ENCODE assay signal across 27 mouse cellular contexts in genomic region chr12:27847397-27847796, GRCm38 (mm10).
DNase-seq lines count a peak whose midpoint lies in the region; ATAC-seq and TF ChIP-seq lines count a peak whose summit lies in the region.
"Had no signal": no experiment of that assay in that cellular context is flagged by ENCODE, and none has a peak within 500 bp of the region (broad histone marks: within the 10 kb centered on the region; RNA-seq: fewer than 3 reads in every experiment).

No protein-coding gene starts in this region.

- no peak overlapping the region for H3K27ac ChIP-seq in kidney, postnatal 0 days
- no peak overlapping the region for H3K27ac ChIP-seq in intestine, embryonic 16.5 days (ENCODE audit: low read length)
- no peak overlapping the region for H3K27ac ChIP-seq in midbrain, embryonic 16.5 days (ENCODE audit: low read length)
- H3K27ac ChIP-seq: embryonic facial prominence, embryonic 15.5 days; forebrain, embryonic 12.5 days; heart, embryonic 10.5 days; heart, embryonic 15.5 days; limb, embryonic 13.5 days; lung, embryonic 15.5 days; midbrain, embryonic 10.5 days; neural tube, embryonic 12.5 days had no signal

- H3K4me1 ChIP-seq in kidney, postnatal 0 days (replicated peaks; ENCODE audit: insufficient read depth, low read length) = no peaks in the 10 kb centered on the region
- H3K4me1 ChIP-seq in intestine, embryonic 16.5 days (ENCODE audit: control insufficient read depth, insufficient read depth, low read length) = no peaks in the 10 kb centered on the region
- no peaks in the 10 kb centered on the region for H3K4me1 ChIP-seq in midbrain, embryonic 16.5 days (ENCODE audit: control insufficient read depth, insufficient read depth, low read length)
- H3K4me1 ChIP-seq: embryonic facial prominence, embryonic 15.5 days; forebrain, embryonic 12.5 days; heart, embryonic 10.5 days; heart, embryonic 15.5 days; limb, embryonic 13.5 days; lung, embryonic 15.5 days; midbrain, embryonic 10.5 days; neural tube, embryonic 12.5 days had no signal

- no peak overlapping the region for H3K4me2 ChIP-seq in kidney, postnatal 0 days (ENCODE audit: low read length)
- no peak overlapping the region for H3K4me2 ChIP-seq in intestine, embryonic 16.5 days (ENCODE audit: low read depth, low read length)
- H3K4me2 ChIP-seq in midbrain, embryonic 16.5 days (ENCODE audit: low read length) = no peak overlapping the region
- H3K4me2 ChIP-seq: embryonic facial prominence, embryonic 15.5 days; forebrain, embryonic 12.5 days; heart, embryonic 15.5 days; limb, embryonic 13.5 days; liver, embryonic 11.5 days; lung, embryonic 15.5 days; neural tube, embryonic 12.5 days had no signal

- 52% methylated on average over 10 of the region's 10 CpGs for WGBS in kidney, postnatal 0 days
- WGBS in intestine, embryonic 16.5 days = 55% methylated on average over 10 of the region's 10 CpGs
- WGBS in midbrain, embryonic 16.5 days = 73% methylated on average over 10 of the region's 10 CpGs

- peak; percentile 37 for DNase-seq in kidney, postnatal 0 days (ENCODE audit: low spot score)
- DNase-seq in kidney, postnatal 14 days = no peak
- DNase-seq in ES-CJ7 (ENCODE audit: low read depth, low spot score) (peak; percentile 4), R1 (ENCODE audit: low read depth, low spot score) (peak; percentile 4)
- no peak for DNase-seq in testis, postnatal 14 days (ENCODE audit: low spot score)
- DNase-seq: adrenal gland, postnatal 10 days; B cell, adult 2 months; cerebellum, adult 11 months; cerebellum, adult 9-10 months; gastrocnemius, postnatal 14 days; kidney, adult 11 months; right cerebral cortex, adult 18-20 months; spleen, adult 18-20 months; thymus, postnatal 4 days had no signal

- ATAC-seq in kidney, postnatal 0 days (replicated peaks; ENCODE audit: low FRiP score, low read depth) = no peak
- peak; percentile 60 for ATAC-seq in intestine, embryonic 16.5 days
- no peak for ATAC-seq in midbrain, embryonic 16.5 days
- ATAC-seq: hindbrain, embryonic 16.5 days had no signal

- no peak overlapping the region for H3K9ac ChIP-seq in kidney, postnatal 0 days (ENCODE audit: low read depth, low read length)
- no peak overlapping the region for H3K9ac ChIP-seq in intestine, embryonic 16.5 days (ENCODE audit: low read depth, low read length)
- no peak overlapping the region for H3K9ac ChIP-seq in midbrain, embryonic 16.5 days (ENCODE audit: low read depth, low read length)
- H3K9ac ChIP-seq: embryonic facial prominence, embryonic 15.5 days; forebrain, embryonic 12.5 days; heart, embryonic 15.5 days; limb, embryonic 13.5 days; lung, embryonic 15.5 days; neural tube, embryonic 12.5 days had no signal

- no peak for TF ChIP-seq CTCF in kidney, postnatal 0 days (IDR thresholded peaks at IDR 0.05; ENCODE audit: low read depth)

- no peaks in the 10 kb centered on the region for H3K36me3 ChIP-seq in kidney, postnatal 0 days (ENCODE audit: insufficient read depth, low read length)
- H3K36me3 ChIP-seq in intestine, embryonic 16.5 days (ENCODE audit: control insufficient read depth, insufficient read depth, low read length) = no peaks in the 10 kb centered on the region
- no peaks in the 10 kb centered on the region for H3K36me3 ChIP-seq in midbrain, embryonic 16.5 days (ENCODE audit: control insufficient read depth, insufficient read depth, low read length)
- H3K36me3 ChIP-seq: embryonic facial prominence, embryonic 15.5 days; forebrain, embryonic 12.5 days; heart, embryonic 10.5 days; heart, embryonic 15.5 days; limb, embryonic 13.5 days; lung, embryonic 15.5 days; midbrain, embryonic 10.5 days; neural tube, embryonic 12.5 days had no signal

- no peaks in the 10 kb centered on the region for H3K27me3 ChIP-seq in kidney, postnatal 0 days (ENCODE audit: insufficient read depth, low read length)
- H3K27me3 ChIP-seq in intestine, embryonic 16.5 days (replicated peaks; ENCODE audit: control insufficient read depth, insufficient read depth, low read length) = no peaks in the 10 kb centered on the region
- no peaks in the 10 kb centered on the region for H3K27me3 ChIP-seq in midbrain, embryonic 16.5 days (ENCODE audit: control insufficient read depth, insufficient read depth, low read depth, low read length)
- H3K27me3 ChIP-seq: embryonic facial prominence, embryonic 15.5 days; forebrain, embryonic 12.5 days; heart, embryonic 15.5 days; limb, embryonic 13.5 days; lung, embryonic 15.5 days; neural tube, embryonic 12.5 days had no signal

- H3K9me3 ChIP-seq in kidney, postnatal 0 days (replicated peaks; ENCODE audit: low read length) = no peaks in the 10 kb centered on the region
- no peaks in the 10 kb centered on the region for H3K9me3 ChIP-seq in intestine, embryonic 16.5 days (ENCODE audit: control insufficient read depth, low read length)
- no peaks in the 10 kb centered on the region for H3K9me3 ChIP-seq in midbrain, embryonic 16.5 days (replicated peaks; ENCODE audit: control insufficient read depth, low read length, poor library complexity, severe bottlenecking)
- H3K9me3 ChIP-seq: embryonic facial prominence, embryonic 15.5 days; forebrain, embryonic 12.5 days; heart, embryonic 10.5 days; heart, embryonic 15.5 days; limb, embryonic 13.5 days; lung, embryonic 15.5 days; midbrain, embryonic 10.5 days; neural tube, embryonic 12.5 days had no signal

- H3K4me3 ChIP-seq in kidney, postnatal 0 days (replicated peaks; ENCODE audit: low read depth, low read length) = no peak overlapping the region
- H3K4me3 ChIP-seq in intestine, embryonic 16.5 days (ENCODE audit: low read length) = no peak overlapping the region
- no peak overlapping the region for H3K4me3 ChIP-seq in midbrain, embryonic 16.5 days (ENCODE audit: low read depth, low read length)
- H3K4me3 ChIP-seq: embryonic facial prominence, embryonic 15.5 days; forebrain, embryonic 12.5 days; heart, embryonic 10.5 days; heart, embryonic 15.5 days; limb, embryonic 13.5 days; lung, embryonic 15.5 days; midbrain, embryonic 10.5 days; myocyte; neural tube, embryonic 12.5 days had no signal

Comparison
In these comparisons a context has a peak if more than half of its experiments do, and no peak if none do; other contexts are left out.
1. DNase-seq: peak in kidney, postnatal 0 days (single experiment), ES-CJ7 (single experiment) and R1 (single experiment); none in kidney, postnatal 14 days (single experiment) and testis, postnatal 14 days (single experiment).